Mouse (Mus musculus) myocyte (in vitro differentiated cells): ENCODE results near the gene Asap2. TPM values are rescaled to one million over a fixed set of nuclear protein-coding genes. Genes with fewer than 3 reads are reported as not detected.

Source experiments
- H3K27me3 ChIP-seq: one replicate; pipeline ENCODE4 v1.6.1; 2011; ENCODE audit not compliant: control insufficient read depth, insufficient read depth, insufficient read length
- H3K36me3 ChIP-seq: one replicate; pipeline ENCODE4 v1.6.1; 2011; ENCODE audit not compliant: control insufficient read depth, insufficient read depth
- H3K4me2 ChIP-seq: one replicate; pipeline ENCODE4 v1.6.1; 2011; ENCODE audit warnings: low read depth, control low read depth
- H3K4me3 ChIP-seq: one replicate; pipeline ENCODE4 v1.5.1; 2011; ENCODE audit warnings: mild to moderate bottlenecking, control low read depth, moderate library complexity
- H3K79me2 ChIP-seq: one replicate; pipeline ENCODE4 v1.6.1; 2011; ENCODE audit not compliant: control insufficient read depth, insufficient read depth
- H3ac ChIP-seq: one replicate; pipeline ENCODE4 v1.6.1; 2011; ENCODE audit not compliant: control insufficient read depth, insufficient read length
- CEBPB ChIP-seq: IDR thresholded peaks from 2 replicates; pipeline ENCODE4 v1.6.1; 2011; ENCODE audit warnings: mild to moderate bottlenecking, moderate library complexity; ENCODE audit not compliant: poor library complexity, insufficient read depth, severe bottlenecking
- E2F4 ChIP-seq: IDR thresholded peaks from one replicate; pipeline ENCODE4 v1.6.1; 2011; ENCODE audit warnings: mild to moderate bottlenecking, control low read depth, moderate library complexity; ENCODE audit not compliant: insufficient read depth
- MAX ChIP-seq: IDR thresholded peaks from one replicate; pipeline ENCODE4 v1.6.1; 2011; ENCODE audit warnings: low read depth, mild to moderate bottlenecking, control low read depth
- MYOD1 ChIP-seq, 3 experiments: IDR thresholded peaks; one replicate each; pipeline ENCODE4 v1.6.1; 2011; ENCODE audit warnings: control low read depth in 2 of 3, low read depth in 2 of 3, mild to moderate bottlenecking in 2 of 3, moderate library complexity in 1 of 3; ENCODE audit not compliant: insufficient read length in 2 of 3, control insufficient read depth in 1 of 3
- MYOG ChIP-seq, 3 experiments: IDR thresholded peaks; one replicate each; pipeline ENCODE4 v1.6.1; 2011; ENCODE audit warnings: control low read depth in 2 of 3, low read depth in 2 of 3, mild to moderate bottlenecking in 2 of 3; ENCODE audit not compliant: insufficient read length in 2 of 3, control insufficient read depth in 1 of 3, insufficient read depth in 1 of 3
- POLR2A ChIP-seq: IDR thresholded peaks from one replicate; pipeline ENCODE4 v1.6.1; 2011; ENCODE audit warnings: low read depth, mild to moderate bottlenecking, control low read depth, moderate library complexity; ENCODE audit not compliant: insufficient read length
- POLR2AphosphoS2 ChIP-seq: IDR thresholded peaks from one replicate; pipeline ENCODE4 v1.6.1; 2011; ENCODE audit warnings: low read depth, control low read depth; ENCODE audit not compliant: insufficient read length
- REST ChIP-seq: IDR thresholded peaks from one replicate; pipeline ENCODE4 v1.6.1; 2011; ENCODE audit warnings: mild to moderate bottlenecking, control low read depth, moderate library complexity; ENCODE audit not compliant: insufficient read depth, insufficient read length
- SRF ChIP-seq: IDR thresholded peaks from one replicate; pipeline ENCODE4 v1.6.1; 2011; ENCODE audit warnings: low read depth; ENCODE audit not compliant: control insufficient read depth, insufficient read length
- TCF12 ChIP-seq: IDR thresholded peaks from one replicate; pipeline ENCODE4 v1.6.1; 2011; ENCODE audit warnings: mild to moderate bottlenecking, control low read depth; ENCODE audit not compliant: poor library complexity, insufficient read depth, severe bottlenecking
- TCF3 ChIP-seq: IDR thresholded peaks from one replicate; pipeline ENCODE4 v1.6.1; 2011; ENCODE audit warnings: low read depth, control low read depth; ENCODE audit not compliant: insufficient read length
- USF1 ChIP-seq: IDR thresholded peaks from one replicate; pipeline ENCODE4 v1.6.1; 2011; ENCODE audit warnings: low read depth, mild to moderate bottlenecking, control low read depth, moderate library complexity
- polyA plus RNA-seq: library from polyadenylated mRNA; unstranded; fragments of >200 nt; fragmentation: generic; extraction: Trizol; gene quantifications from one replicate; pipeline ENCODE4 v1.2.1, GENCODE M21; 2012; ENCODE audit warnings: missing spikeins

Gene Asap2
- polyA plus RNA-seq, 1 experiment = 3.2 TPM

DNA sequence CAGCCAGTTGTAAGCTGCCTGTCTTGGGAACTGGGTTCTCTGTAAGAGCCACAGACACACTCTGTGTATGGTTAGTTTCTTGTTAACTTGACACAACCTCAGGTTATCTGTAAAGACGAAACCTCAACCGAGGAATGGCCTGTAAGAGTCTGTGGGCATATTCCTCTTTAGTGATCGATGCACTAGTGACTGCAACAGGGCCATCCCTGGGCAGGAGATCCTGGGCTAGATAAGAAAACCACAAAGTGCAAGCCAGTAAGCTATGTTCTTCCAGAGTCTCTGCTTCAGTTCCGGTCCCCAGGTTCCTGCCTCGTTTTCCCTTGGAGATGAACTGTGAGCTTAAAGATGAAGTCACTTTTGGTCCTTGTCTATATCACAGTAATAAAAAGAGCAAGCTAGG is 133.4 kb downstream of the Asap2 start:
- Histone ChIP-seq H3K4me3 (no peak overlapping the region), H3K27me3 (no peaks in the 10 kb centered on the region), H3ac (no peak overlapping the region), H3K36me3 (no peaks in the 10 kb centered on the region), H3K79me2 (peaks cover 16% of the 10 kb centered on the region), H3K4me2 (no peak overlapping the region)
- TF ChIP-seq E2F4 (no peak), SRF (no peak), TCF12 (no peak), POLR2AphosphoS2 (no peak), MYOD1 (IDR thresholded peaks at IDR 0.05; ENCODE audit: control insufficient read depth in 1 of 3, insufficient read length in 2 of 3, low read depth in 2 of 3) (no peak), CEBPB (no peak), USF1 (no peak), POLR2A (no peak), REST (no peak), MAX (no peak), MYOG (IDR thresholded peaks at IDR 0.05; ENCODE audit: control insufficient read depth in 1 of 3, insufficient read depth in 1 of 3, insufficient read length in 2 of 3, low read depth in 2 of 3) (no peak)

GRCm38 (mm10) chr12:21125675-21126470 is 135.6 kb downstream of the Asap2 start:
- Histone ChIP-seq H3K36me3 (no peaks in the 10 kb centered on the region), H3K4me2 (no peak overlapping the region), H3K27me3 (no peaks in the 10 kb centered on the region), H3K79me2 (peaks cover 16% of the 10 kb centered on the region), H3ac (no peak overlapping the region), H3K4me3 (no peak overlapping the region)
- TF ChIP-seq TCF3 (no peak), MYOG (IDR thresholded peaks at IDR 0.05; ENCODE audit: control insufficient read depth in 1 of 3, insufficient read depth in 1 of 3, insufficient read length in 2 of 3, low read depth in 2 of 3) (no peak), POLR2A (no peak), E2F4 (no peak), REST (no peak), MAX (no peak), POLR2AphosphoS2 (no peak), MYOD1 (IDR thresholded peaks at IDR 0.05; ENCODE audit: control insufficient read depth in 1 of 3, insufficient read length in 2 of 3, low read depth in 2 of 3) (no peak), TCF12 (no peak), CEBPB (no peak), SRF (no peak), USF1 (no peak)

- Histone ChIP-seq H3K79me2 (peaks cover 16% of the 10 kb centered on the region), H3ac (no peak overlapping the region), H3K27me3 (no peaks in the 10 kb centered on the region), H3K4me2 (no peak overlapping the region), H3K4me3 (no peak overlapping the region), H3K36me3 (no peaks in the 10 kb centered on the region)
- TF ChIP-seq REST = no peak
- no peak for TF ChIP-seq MYOG (IDR thresholded peaks at IDR 0.05; ENCODE audit: control insufficient read depth in 1 of 3, insufficient read depth in 1 of 3, insufficient read length in 2 of 3, low read depth in 2 of 3)
- TF ChIP-seq POLR2AphosphoS2 = no peak
- no peak for TF ChIP-seq E2F4
- no peak for TF ChIP-seq TCF12
Observed at GRCm38 (mm10) chr12:21126516-21126915, 136.3 kb downstream of the Asap2 start.

- no peaks in the 10 kb centered on the region for H3K36me3 ChIP-seq
- H3K27me3 ChIP-seq = no peaks in the 10 kb centered on the region
- H3K79me2 ChIP-seq = peaks cover 11% of the 10 kb centered on the region
- H3K4me2 ChIP-seq = no peak overlapping the region
- no peak overlapping the region for H3ac ChIP-seq
- TF ChIP-seq MAX (no peak), CEBPB (no peak), MYOD1 (IDR thresholded peaks at IDR 0.05; ENCODE audit: control insufficient read depth in 1 of 3, insufficient read length in 2 of 3, low read depth in 2 of 3) (no peak), POLR2A (no peak), TCF3 (no peak), E2F4 (no peak), MYOG (IDR thresholded peaks at IDR 0.05; ENCODE audit: control insufficient read depth in 1 of 3, insufficient read depth in 1 of 3, insufficient read length in 2 of 3, low read depth in 2 of 3) (no peak), POLR2AphosphoS2 (no peak), USF1 (no peak), TCF12 (no peak), REST (no peak), SRF (no peak)
- no peak overlapping the region for H3K4me3 ChIP-seq
Observed at GRCm38 (mm10) chr12:21128930-21129869, 138.9 kb downstream of the Asap2 start.
